Mouse (Mus musculus) central nervous system, embryonic 14 days (tissue): Measurements from ENCODE around the gene Notum. TPM values are rescaled to one million over a fixed set of nuclear protein-coding genes. Genes with fewer than 3 reads are reported as not detected.

ENCODE experiments used
- polyA plus RNA-seq: library from polyadenylated mRNA; depleted of rRNA; stranded (reverse); fragments of >200 nt; gene quantifications from 2 replicates; pipeline ENCODE4 v1.2.3, GENCODE M21; 2012; rRNA removed

Gene Notum
- 1.9 and 3.2 TPM in 2 replicates for polyA plus RNA-seq

GRCm38 (mm10) chr11:120661076-120661460, at the start of gene Notum:
Notum (minus strand) TSS chr11:120661175.

GRCm38 (mm10) chr11:120672687-120673593, 12.0 kb upstream of the Notum start, which contains the start of gene Aspscr1:
Aspscr1 (plus strand) TSS chr11:120672973.

GRCm38 (mm10) chr11:120648001-120648476, 12.9 kb downstream of the Notum start, which contains the start of gene Myadml2:
Myadml2 (minus strand) TSS chr11:120648158.

GRCm38 (mm10) chr11:120643601-120643987, 17.4 kb downstream of the Notum start, which contains the start of gene Pycr1:
Pycr1 (minus strand) TSS chr11:120643769.

GRCm38 (mm10) chr11:120633520-120634343, 27.2 kb downstream of the Notum start, which contains the start of gene Mafg:
Mafg (minus strand) TSS chr11:120633600.

GRCm38 (mm10) chr11:120625152-120625775, 35.7 kb downstream of the Notum start, which contains the start of gene Sirt7:
Sirt7 (minus strand) TSS chr11:120625240.

GRCm38 (mm10) chr11:120617519-120618112, 43.4 kb downstream of the Notum start, which contains the start of gene Pcyt2:
Pcyt2 (minus strand) TSS chr11:120617936.

GRCm38 (mm10) chr11:120608241-120609034, 52.5 kb downstream of the Notum start, which contains the start of gene Npb:
Npb (plus strand) TSS chr11:120608477.

Other genes with a start within 250 kb of the Notum start
- 49.9 and 50.5 TPM in 2 replicates for gene Nploc4, start 223.5 kb downstream of the Notum start, polyA plus RNA-seq
- 0.14 TPM in 1 of 2 replicates, not detected in the other for gene Tspan10, start 218.5 kb downstream of the Notum start, polyA plus RNA-seq
- gene Pde6g, start 207.7 kb downstream of the Notum start, polyA plus RNA-seq, result 0.29 and 0.44 TPM in 2 replicates
- 8.3 and 9.0 TPM in 2 replicates for gene Oxld1, start 203.1 kb downstream of the Notum start, polyA plus RNA-seq
- 34.1 and 34.7 TPM in 2 replicates for gene Ccdc137, start 203.1 kb downstream of the Notum start, polyA plus RNA-seq
- 40.3 and 40.8 TPM in 2 replicates for gene Arl16, start 193.6 kb downstream of the Notum start, polyA plus RNA-seq
- gene Mrpl12, start 176.6 kb downstream of the Notum start, polyA plus RNA-seq, result 101 and 106 TPM in 2 replicates
- 42.9 and 47.1 TPM in 2 replicates for gene Slc25a10, start 169.3 kb downstream of the Notum start, polyA plus RNA-seq
- gene Gcgr, start 130.5 kb downstream of the Notum start, polyA plus RNA-seq, result 0.25 and 1.1 TPM in 2 replicates
- gene Mcrip1, start 111.4 kb downstream of the Notum start, polyA plus RNA-seq, result 208 and 216 TPM in 2 replicates
- 0.59 TPM in 1 of 2 replicates, not detected in the other for gene Ppp1r27, start 110.0 kb downstream of the Notum start, polyA plus RNA-seq
- 209 and 309 TPM in 2 replicates for gene P4hb, start 87.9 kb downstream of the Notum start, polyA plus RNA-seq
- 455 and 517 TPM in 2 replicates for gene Arhgdia, start 79.6 kb downstream of the Notum start, polyA plus RNA-seq
- gene Alyref, start 62.8 kb downstream of the Notum start, polyA plus RNA-seq, result 136 and 151 TPM in 2 replicates
- 168 and 170 TPM in 2 replicates for gene Anapc11, start 62.8 kb downstream of the Notum start, polyA plus RNA-seq
- gene Npb, start 52.7 kb downstream of the Notum start, polyA plus RNA-seq, result 0.73 and 1.2 TPM in 2 replicates
- gene Pcyt2, start 43.2 kb downstream of the Notum start, polyA plus RNA-seq, result 272 and 279 TPM in 2 replicates
- 74.5 and 74.8 TPM in 2 replicates for gene Sirt7, start 35.9 kb downstream of the Notum start, polyA plus RNA-seq
- 52.3 and 57.4 TPM in 2 replicates for gene Mafg, start 27.6 kb downstream of the Notum start, polyA plus RNA-seq
- 22.8 and 29.0 TPM in 2 replicates for gene Pycr1, start 17.4 kb downstream of the Notum start, polyA plus RNA-seq
- gene Myadml2, start 13.0 kb downstream of the Notum start, polyA plus RNA-seq, result 0.11 and 0.58 TPM in 2 replicates
- 88.0 and 94.4 TPM in 2 replicates for gene Aspscr1, start 11.8 kb upstream of the Notum start, polyA plus RNA-seq
- gene Cenpx, start 52.6 kb upstream of the Notum start, polyA plus RNA-seq, result 71.4 and 77.3 TPM in 2 replicates
- gene Lrrc45, start 52.8 kb upstream of the Notum start, polyA plus RNA-seq, result 125 and 127 TPM in 2 replicates
- 346 and 390 TPM in 2 replicates for gene Rac3, start 60.3 kb upstream of the Notum start, polyA plus RNA-seq
- gene Dcxr, start 66.1 kb upstream of the Notum start, polyA plus RNA-seq, result 11.1 and 11.3 TPM in 2 replicates
- gene Cbr2, start 70.9 kb upstream of the Notum start, polyA plus RNA-seq, result 0.57 and 5.7 TPM in 2 replicates
- 1.6 and 1.7 TPM in 2 replicates for gene Hmga1b, start 101.6 kb upstream of the Notum start, polyA plus RNA-seq
- gene Rfng, start 123.0 kb upstream of the Notum start, polyA plus RNA-seq, result 103 and 114 TPM in 2 replicates
- gene Gps1, start 123.1 kb upstream of the Notum start, polyA plus RNA-seq, result 278 and 290 TPM in 2 replicates
- 48.0 and 49.8 TPM in 2 replicates for gene Dus1l, start 135.2 kb upstream of the Notum start, polyA plus RNA-seq
- 238 and 256 TPM in 2 replicates for gene Fasn, start 163.4 kb upstream of the Notum start, polyA plus RNA-seq